Mouse (Mus musculus): ENCODE results near the gene Klf13. TPM values are rescaled to one million over a fixed set of nuclear protein-coding genes. Genes with fewer than 3 reads are reported as not detected.

Klf13 gene
- total RNA-seq, 2 experiments from 2014 or later = 202 to 217 TPM

GRCm38 (mm10) chr7:63950931-63951607 is 12.4 kb upstream of the Klf13 start:
- DNase-seq (ENCODE audit: low spot score in 2 of 2) = peak; percentile 62 to 92

DNA sequence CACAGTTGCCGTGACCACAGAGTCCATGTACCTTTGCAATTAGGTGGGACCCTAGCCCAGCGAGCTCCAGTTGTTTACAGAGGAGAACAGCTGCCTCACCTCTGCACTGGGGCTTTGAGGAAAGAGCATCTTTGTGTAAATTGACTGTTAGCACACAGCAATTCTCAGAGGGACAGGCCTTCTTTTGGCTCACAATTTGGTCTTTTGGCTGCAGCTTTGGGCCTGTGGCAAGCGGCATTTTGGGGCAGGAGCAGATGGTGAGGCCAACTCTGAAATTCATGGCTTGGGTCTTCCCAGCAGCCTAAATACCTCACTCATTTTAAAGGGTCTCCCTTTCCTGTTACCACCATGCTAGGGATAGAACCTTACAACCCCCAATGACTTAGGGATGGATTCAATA is 10.5 kb upstream of the Klf13 start:
- DNase-seq (ENCODE audit: low spot score in 2 of 2) = no peak

DNA sequence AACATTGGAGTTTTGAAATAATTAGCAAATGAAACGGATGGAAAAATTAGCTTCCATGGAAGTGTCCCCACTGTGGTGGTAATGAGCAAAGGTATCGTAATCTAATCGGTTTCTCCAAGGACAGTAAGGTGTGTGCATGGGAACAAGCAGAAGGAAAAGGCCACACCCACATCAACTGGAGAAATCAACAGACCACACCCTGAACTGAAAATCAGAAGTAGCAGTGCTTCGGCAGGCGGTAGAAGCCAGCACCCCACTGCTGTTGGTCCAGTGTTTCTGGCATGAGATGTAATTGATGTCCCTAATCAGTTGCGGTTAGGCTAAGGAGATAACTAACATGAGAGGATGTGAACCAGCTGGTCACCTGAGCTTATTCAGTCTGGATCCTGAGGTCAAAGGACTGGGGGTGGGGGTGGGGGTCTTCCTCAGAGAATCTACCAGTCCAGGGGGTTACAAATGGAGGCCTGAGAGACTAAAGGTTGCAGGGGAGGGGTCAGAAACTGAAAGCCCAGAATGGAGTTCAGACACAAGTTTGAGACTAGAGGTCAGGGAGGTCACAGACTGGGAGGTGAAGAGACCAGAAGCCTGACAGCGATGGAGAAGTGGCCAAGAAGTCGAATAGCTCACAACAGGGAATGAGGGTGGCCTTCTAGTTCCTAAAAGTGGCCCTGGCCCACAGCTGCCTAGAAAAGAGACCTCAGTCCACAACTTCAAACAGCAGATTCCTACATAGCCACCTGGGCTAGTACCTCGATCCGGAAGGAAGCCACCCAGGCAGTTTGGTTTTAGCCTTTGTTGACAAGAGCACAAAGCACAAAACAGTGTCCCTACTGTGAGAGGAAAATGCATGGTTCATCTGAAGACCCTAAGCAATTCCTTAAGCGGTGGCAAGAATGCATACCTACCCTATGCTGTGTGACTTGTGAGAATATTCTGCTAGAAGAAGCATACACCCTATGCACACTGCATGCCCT is 9.1 kb upstream of the Klf13 start:
- DNase-seq (ENCODE audit: low spot score in 2 of 2) = no peak

DNA sequence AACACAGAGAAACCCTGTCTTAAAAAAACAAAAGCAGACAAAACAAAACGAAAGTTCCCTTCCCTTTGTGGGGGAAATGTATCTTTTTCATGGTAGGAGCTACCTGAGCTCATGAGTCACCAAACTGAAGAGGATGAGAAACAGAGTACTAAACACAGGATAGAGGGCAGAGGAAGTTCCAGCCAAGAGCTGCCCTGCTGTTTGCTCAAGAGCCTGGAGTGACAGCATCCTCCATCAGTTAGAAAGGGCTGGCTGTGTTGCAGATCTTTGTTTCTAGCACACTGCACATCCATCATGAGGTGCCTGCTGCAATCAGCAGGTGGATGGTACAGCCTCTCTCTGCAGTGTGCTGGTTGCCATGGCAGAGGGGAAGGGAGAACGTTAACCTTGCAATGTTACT is 5.2 kb upstream of the Klf13 start:
- no peak for DNase-seq (ENCODE audit: low spot score in 2 of 2)

- DNase-seq (ENCODE audit: low spot score in 2 of 2) = no peak
Observed at GRCm38 (mm10) chr7:63941501-63941900, 2.8 kb upstream of the Klf13 start.

DNA sequence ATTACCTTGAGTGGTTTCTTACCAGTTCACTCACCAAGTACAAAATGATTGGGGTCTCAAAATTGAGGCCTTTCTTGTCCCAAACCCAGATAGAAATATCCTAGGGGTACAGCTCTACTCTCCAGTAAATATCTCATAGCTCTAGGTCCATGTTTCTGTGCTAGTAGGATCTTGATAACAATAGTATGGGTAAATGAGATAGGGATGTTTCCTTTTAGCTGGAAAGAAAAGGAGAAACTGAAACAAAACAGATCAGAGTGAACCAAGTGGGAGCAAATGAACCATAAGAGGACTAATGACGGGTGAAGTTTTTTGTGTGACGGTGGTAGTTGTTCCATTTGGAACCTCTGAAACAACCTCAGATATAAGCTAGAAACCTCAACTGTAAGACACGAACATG is 2.3 kb upstream of the Klf13 start:
- no peak for DNase-seq (ENCODE audit: low spot score in 2 of 2)

DNA sequence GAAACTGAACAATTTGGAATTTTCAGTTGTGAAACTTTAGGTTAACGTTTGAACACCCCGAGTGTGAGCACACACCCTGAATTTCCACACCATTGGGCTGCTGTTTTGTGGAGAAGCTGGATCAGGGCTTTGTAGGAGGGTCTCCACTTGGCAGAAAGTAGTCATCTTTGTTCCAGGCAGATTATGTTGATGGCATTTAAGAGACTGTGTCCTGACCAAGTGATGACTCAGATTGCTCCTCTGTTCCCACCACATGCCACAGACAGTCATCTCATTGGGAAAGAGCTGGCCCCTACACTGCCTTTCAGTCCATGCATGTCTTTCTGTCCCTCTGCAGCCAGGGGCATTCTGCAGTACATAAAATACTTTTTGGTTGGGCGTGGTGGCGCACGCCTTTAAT is 1.6 kb upstream of the Klf13 start:
- no peak for DNase-seq (ENCODE audit: low spot score in 2 of 2)

DNA sequence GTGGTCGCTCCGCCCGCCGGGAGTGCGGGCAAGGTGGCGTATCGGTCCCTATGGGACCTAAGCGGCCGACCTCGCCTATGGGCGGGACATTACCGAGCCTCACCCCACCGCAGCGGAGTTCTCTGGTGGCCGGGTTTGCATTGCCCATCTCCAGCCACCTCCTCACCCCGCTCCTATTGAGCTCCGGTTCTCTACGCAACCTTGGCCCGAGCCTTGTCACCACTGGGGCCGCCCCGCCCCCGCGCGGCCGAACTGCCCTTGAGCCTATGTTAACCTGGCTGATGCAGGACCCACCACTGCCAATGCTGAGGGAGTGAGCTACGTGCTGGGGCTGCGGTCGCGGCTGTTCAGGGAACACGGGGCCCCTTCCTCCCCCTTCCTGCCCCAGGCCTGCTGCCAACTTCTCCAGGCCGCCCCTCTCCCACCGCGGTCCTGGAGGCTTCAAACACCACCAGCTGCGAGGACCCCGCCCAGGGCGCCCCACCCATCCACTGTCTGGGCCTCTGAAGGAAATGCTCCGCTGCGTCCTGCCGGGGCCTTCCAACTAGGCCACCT is 759 bp upstream of the Klf13 start:
- DNase-seq (ENCODE audit: low spot score in 2 of 2) = no peak

GRCm38 (mm10) chr7:63938066-63938913 is 425 bp downstream of the Klf13 start:
- peak in 1 of 2 experiments; percentile 81 for DNase-seq (ENCODE audit: low spot score in 2 of 2)

- DNase-seq (ENCODE audit: low spot score in 2 of 2) = peak in 1 of 2 experiments; percentile 65
Observed at GRCm38 (mm10) chr7:63937236-63938065, 1.3 kb downstream of the Klf13 start.

DNA sequence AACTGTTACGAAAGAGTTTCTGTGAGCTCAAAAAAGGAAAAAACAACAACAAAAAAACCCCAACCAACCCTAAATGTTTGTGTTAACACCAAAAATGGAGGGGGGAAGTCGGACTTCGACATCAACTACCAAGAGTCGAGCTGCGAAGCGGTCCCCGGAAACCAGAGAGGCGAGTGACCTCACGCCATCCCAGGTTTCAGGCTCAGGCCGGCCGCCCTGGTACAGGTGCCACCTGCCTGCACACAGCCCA is 1.8 kb downstream of the Klf13 start:
- DNase-seq (ENCODE audit: low spot score in 2 of 2) = no peak

- DNase-seq (ENCODE audit: low spot score in 2 of 2) = peak; percentile 78 to 91
Observed at GRCm38 (mm10) chr7:63936188-63936985, 2.3 kb downstream of the Klf13 start.

DNA sequence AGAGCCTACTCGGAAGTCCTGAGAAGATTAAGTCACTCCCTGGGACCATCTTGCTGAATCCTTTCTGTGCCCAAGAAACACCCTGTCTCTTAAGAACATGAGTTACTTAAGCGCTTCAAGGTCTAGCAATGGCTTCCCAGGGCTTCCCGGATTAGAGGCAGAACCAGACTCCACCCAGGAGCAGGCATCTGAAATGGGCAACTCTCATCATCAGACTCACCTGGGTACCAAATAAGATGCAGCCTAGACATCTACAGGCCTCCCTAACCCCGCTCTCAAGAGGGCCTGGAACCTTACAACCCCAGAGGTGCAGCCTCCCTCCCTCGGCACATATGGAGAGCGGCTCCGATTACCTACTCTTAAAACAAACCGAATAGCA is 2.9 kb downstream of the Klf13 start:
- peak in 1 of 2 experiments; percentile 47 for DNase-seq (ENCODE audit: low spot score in 2 of 2)

DNA sequence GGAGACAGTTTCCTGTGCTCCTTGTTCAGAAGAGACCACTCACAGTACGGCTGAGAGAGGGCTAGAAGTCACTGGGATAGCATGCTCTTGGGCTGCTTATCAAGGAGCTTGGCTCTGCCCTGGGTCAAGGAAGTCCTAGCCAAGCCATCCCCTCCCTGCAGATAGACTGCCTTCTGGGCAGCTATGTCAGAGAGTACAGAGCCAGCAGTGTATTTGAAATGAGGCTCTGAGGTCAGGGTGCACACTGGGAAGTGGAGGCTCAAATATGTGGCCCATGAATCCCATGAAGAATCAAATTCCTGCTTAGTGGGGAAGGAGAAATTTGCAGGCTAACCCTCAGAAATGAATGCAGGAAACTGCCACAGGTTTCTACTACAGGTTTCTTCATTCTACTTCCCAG is 4.2 kb downstream of the Klf13 start:
- DNase-seq (ENCODE audit: low spot score in 2 of 2) = no peak

DNA sequence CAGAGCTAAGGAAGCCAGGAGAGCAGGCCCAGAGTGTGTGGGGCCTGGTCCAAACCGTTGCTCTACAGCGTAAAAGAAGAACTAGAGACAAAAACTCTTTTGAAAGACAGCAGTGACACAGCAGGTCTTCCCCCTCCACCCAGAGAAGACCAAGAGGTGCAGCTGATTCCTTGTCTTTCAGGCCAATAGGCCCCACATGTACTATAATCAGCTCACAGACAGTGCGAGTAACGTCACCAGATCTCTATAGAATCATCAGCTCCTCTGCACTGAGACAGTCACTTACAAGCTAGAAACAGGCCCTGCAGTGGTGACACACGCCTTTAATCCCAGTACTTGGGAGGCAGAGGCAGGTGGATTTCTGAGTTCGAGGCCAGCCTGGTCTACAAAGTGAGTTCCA is 4.8 kb downstream of the Klf13 start:
- DNase-seq (ENCODE audit: low spot score in 2 of 2) = no peak

- DNase-seq (ENCODE audit: low spot score in 2 of 2) = no peak
Observed at GRCm38 (mm10) chr7:63932461-63932860, 6.3 kb downstream of the Klf13 start.

DNA sequence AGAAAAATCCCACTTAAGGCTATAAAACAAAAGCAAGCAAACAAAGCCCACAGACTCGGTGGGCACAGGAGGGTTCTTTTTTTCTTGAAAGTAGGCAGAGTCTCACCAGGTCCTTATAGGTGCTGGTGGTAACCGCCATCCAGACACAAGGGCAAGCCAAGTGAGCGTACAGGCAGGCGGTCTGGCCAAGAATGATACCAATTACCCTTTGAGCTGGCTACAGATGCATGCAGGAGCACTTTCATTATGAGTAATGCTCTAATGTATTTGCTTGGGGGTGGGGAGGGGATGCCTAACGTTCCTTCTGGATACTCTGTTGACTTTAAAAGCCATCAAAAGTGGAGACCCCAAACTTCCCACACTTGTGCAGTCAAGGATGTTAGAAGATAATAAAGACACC is 7.9 kb downstream of the Klf13 start:
- DNase-seq (ENCODE audit: low spot score in 2 of 2) = no peak

- no peak for DNase-seq (ENCODE audit: low spot score in 2 of 2)
Observed at GRCm38 (mm10) chr7:63930132-63930531, 8.6 kb downstream of the Klf13 start.

GRCm38 (mm10) chr7:63929080-63929479 is 9.6 kb downstream of the Klf13 start:
- no peak for DNase-seq (ENCODE audit: low spot score in 2 of 2)

DNA sequence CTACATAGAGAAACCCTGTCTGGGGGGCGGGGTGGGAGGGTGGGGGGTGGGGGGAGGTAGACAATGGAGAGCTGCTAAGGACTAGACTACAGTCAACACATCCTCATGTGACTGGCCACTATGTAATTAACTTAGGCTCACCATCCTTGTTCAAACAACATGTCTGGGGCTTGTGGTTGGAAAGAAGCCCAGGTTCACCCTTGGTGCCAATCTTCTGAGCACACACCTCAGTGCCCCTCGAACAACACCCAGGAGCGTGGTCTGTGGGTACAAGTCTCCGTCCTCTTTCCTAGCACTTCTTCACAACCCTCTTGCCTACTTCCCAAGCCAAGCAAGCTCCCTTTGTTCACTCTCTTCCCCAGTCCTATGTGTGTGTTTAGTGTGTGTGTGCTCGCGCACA is 11.6 kb downstream of the Klf13 start:
- no peak for DNase-seq (ENCODE audit: low spot score in 2 of 2)

All from layer of hippocampus, adult 18-20 months (tissue).